Mouse (Mus musculus): ENCODE data around the gene Vegfa. TPM values are rescaled to one million over a fixed set of nuclear protein-coding genes. Genes with fewer than 3 reads are reported as not detected.

Vegfa gene
- polyA plus RNA-seq, 1 experiment = 177 TPM

DNA sequence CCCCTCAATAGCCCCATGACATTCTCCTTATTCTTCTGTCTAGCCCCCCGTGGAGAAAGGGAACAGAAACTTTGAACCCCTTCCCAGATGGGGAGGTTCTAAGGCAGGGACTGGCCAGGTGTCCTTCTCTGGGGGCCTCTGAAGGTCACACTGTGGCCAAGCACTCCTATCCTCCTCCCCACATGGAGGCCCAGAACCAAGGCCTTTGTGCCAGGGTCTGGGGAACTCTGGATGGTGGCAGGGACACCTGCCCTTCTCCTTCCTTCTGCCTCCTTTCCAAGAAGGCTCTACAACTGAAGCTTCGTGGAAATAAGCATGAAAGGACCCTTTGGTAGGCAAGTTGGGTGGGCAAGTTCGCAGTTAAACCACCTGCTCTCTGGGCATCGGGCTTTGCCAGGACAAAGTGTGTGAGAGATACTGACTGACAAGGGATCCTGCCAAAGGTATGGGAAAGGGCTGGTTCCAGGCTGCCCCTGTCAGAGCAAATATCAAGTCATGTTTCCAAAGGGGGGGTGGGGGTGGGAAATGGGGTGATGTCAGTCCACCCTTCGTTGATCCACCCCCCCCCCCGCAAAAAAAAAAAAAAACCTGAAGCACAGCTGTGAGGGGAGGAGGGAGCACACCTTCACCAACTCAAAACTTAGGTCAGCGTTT is 2.5 kb downstream of the Vegfa start:
- Histone ChIP-seq H3ac (ENCODE audit: control insufficient read depth, insufficient read length) (peak overlapping the region; percentile 100), H3K79me2 (ENCODE audit: control insufficient read depth, insufficient read depth) (peaks cover 74% of the 10 kb centered on the region), H3K4me2 (ENCODE audit: low read depth) (peak overlapping the region; percentile 82), H3K4me3 (peak overlapping the region; percentile 97), H3K36me3 (ENCODE audit: control insufficient read depth, insufficient read depth) (peaks cover 44% of the 10 kb centered on the region), H3K27me3 (ENCODE audit: control insufficient read depth, insufficient read depth, insufficient read length) (no peaks in the 10 kb centered on the region)
- TF ChIP-seq CEBPB (IDR thresholded peaks at IDR 0.05; ENCODE audit: insufficient read depth, poor library complexity, severe bottlenecking) (no peak), SRF (IDR thresholded peaks at IDR 0.05; ENCODE audit: control insufficient read depth, insufficient read length, low read depth) (no peak), REST (IDR thresholded peaks at IDR 0.05; ENCODE audit: insufficient read depth, insufficient read length) (no peak), POLR2A (IDR thresholded peaks at IDR 0.05; ENCODE audit: insufficient read length, low read depth) (no peak), TCF3 (IDR thresholded peaks at IDR 0.05; ENCODE audit: insufficient read length, low read depth) (no peak), MAX (IDR thresholded peaks at IDR 0.05; ENCODE audit: low read depth) (no peak), USF1 (IDR thresholded peaks at IDR 0.05; ENCODE audit: low read depth) (no peak), POLR2AphosphoS2 (IDR thresholded peaks at IDR 0.05; ENCODE audit: insufficient read length, low read depth) (no peak), MYOG (IDR thresholded peaks at IDR 0.05; ENCODE audit: control insufficient read depth in 1 of 3, insufficient read depth in 1 of 3, insufficient read length in 2 of 3, low read depth in 2 of 3) (no peak), MYOD1 (IDR thresholded peaks at IDR 0.05; ENCODE audit: control insufficient read depth in 1 of 3, insufficient read length in 2 of 3, low read depth in 2 of 3) (no peak), TCF12 (IDR thresholded peaks at IDR 0.05; ENCODE audit: insufficient read depth, poor library complexity, severe bottlenecking) (no peak), E2F4 (IDR thresholded peaks at IDR 0.05; ENCODE audit: insufficient read depth) (no peak)

DNA sequence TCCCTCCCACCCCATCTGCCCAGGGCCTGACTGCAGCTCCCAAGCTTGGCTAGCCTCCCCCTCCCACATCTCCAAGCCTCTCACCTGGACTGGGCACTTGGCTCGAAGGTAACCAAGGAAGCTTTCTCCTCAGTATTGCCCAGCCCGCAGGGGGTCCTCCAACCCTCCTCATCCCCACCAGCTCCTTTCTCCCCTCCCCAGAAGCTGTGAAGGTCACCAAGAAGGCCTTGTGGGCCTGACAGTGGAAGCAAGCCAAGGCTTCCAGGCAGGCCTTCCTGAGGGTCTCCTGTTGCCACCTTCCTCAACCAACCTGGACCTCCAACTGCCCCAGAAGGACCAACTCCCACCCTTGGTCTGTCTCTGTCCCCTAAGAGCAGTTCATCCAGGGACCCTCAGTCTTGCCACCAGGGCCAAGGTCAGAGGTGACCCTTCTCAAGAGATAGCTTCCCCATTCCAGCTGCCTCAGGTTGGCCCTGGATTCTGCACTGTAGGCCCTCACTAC is 3.1 kb downstream of the Vegfa start:
- Histone ChIP-seq H3ac (ENCODE audit: control insufficient read depth, insufficient read length) (peak overlapping the region; percentile 100), H3K79me2 (ENCODE audit: control insufficient read depth, insufficient read depth) (peaks cover 80% of the 10 kb centered on the region), H3K4me3 (peak overlapping the region; percentile 97), H3K36me3 (ENCODE audit: control insufficient read depth, insufficient read depth) (peaks cover 50% of the 10 kb centered on the region), H3K4me2 (ENCODE audit: low read depth) (peak overlapping the region; percentile 82), H3K27me3 (ENCODE audit: control insufficient read depth, insufficient read depth, insufficient read length) (no peaks in the 10 kb centered on the region)
- TF ChIP-seq USF1 (IDR thresholded peaks at IDR 0.05; ENCODE audit: low read depth) (no peak), POLR2AphosphoS2 (IDR thresholded peaks at IDR 0.05; ENCODE audit: insufficient read length, low read depth) (peak; percentile 70), TCF12 (IDR thresholded peaks at IDR 0.05; ENCODE audit: insufficient read depth, poor library complexity, severe bottlenecking) (no peak), MYOG (IDR thresholded peaks at IDR 0.05; ENCODE audit: control insufficient read depth in 1 of 3, insufficient read depth in 1 of 3, insufficient read length in 2 of 3, low read depth in 2 of 3) (no peak), SRF (IDR thresholded peaks at IDR 0.05; ENCODE audit: control insufficient read depth, insufficient read length, low read depth) (no peak), MYOD1 (IDR thresholded peaks at IDR 0.05; ENCODE audit: control insufficient read depth in 1 of 3, insufficient read length in 2 of 3, low read depth in 2 of 3) (no peak), POLR2A (IDR thresholded peaks at IDR 0.05; ENCODE audit: insufficient read length, low read depth) (peak; percentile 19), MAX (IDR thresholded peaks at IDR 0.05; ENCODE audit: low read depth) (no peak), E2F4 (IDR thresholded peaks at IDR 0.05; ENCODE audit: insufficient read depth) (no peak)

DNA sequence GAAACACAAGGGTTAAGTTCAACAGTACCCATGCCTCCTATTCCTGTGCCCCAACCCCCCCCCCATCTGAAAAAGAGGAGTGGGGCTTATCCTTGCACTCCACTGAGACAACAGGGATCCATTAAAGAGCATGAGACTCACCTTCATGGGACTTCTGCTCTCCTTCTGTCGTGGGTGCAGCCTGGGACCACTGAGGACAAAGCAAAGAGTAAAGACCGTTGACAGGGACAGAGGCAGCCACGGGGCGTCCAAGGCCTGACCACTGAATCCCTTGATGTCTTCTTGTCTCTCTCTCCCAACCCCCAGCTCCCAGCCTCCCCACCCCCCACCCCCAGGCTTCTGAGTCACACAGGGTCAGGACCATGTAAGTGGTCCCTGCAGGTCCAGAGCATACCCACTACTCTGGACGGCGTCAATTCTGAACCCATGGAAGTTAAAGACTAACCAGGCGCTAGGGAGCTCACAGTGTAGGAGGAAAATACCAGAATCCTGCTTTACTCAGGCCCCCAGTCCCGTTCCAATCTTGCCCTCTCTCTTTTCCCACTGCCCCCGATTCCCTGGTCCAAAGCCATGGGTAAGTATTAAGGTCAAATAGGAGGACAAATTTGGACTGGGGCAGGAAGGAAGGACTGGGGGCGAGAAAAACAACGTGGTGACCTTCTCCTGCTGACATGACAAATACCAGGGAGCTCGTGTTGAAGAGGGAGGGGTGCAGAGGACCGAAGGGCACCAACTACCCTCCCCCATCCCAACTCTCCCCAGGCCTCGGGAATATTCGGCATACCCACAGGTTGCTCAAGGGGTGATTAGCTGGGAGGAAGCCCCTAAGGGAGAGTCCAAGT is 3.7 kb downstream of the Vegfa start:
- Histone ChIP-seq H3K79me2 (ENCODE audit: control insufficient read depth, insufficient read depth) (peaks cover 87% of the 10 kb centered on the region), H3K4me2 (ENCODE audit: low read depth) (peak overlapping the region; percentile 82), H3ac (ENCODE audit: control insufficient read depth, insufficient read length) (peak overlapping the region; percentile 100), H3K4me3 (peak overlapping the region; percentile 97), H3K27me3 (ENCODE audit: control insufficient read depth, insufficient read depth, insufficient read length) (no peaks in the 10 kb centered on the region), H3K36me3 (ENCODE audit: control insufficient read depth, insufficient read depth) (peaks cover 56% of the 10 kb centered on the region)
- peak; percentile 88 for TF ChIP-seq POLR2AphosphoS2 (IDR thresholded peaks at IDR 0.05; ENCODE audit: insufficient read length, low read depth)
- no peak for TF ChIP-seq USF1 (IDR thresholded peaks at IDR 0.05; ENCODE audit: low read depth)

DNA sequence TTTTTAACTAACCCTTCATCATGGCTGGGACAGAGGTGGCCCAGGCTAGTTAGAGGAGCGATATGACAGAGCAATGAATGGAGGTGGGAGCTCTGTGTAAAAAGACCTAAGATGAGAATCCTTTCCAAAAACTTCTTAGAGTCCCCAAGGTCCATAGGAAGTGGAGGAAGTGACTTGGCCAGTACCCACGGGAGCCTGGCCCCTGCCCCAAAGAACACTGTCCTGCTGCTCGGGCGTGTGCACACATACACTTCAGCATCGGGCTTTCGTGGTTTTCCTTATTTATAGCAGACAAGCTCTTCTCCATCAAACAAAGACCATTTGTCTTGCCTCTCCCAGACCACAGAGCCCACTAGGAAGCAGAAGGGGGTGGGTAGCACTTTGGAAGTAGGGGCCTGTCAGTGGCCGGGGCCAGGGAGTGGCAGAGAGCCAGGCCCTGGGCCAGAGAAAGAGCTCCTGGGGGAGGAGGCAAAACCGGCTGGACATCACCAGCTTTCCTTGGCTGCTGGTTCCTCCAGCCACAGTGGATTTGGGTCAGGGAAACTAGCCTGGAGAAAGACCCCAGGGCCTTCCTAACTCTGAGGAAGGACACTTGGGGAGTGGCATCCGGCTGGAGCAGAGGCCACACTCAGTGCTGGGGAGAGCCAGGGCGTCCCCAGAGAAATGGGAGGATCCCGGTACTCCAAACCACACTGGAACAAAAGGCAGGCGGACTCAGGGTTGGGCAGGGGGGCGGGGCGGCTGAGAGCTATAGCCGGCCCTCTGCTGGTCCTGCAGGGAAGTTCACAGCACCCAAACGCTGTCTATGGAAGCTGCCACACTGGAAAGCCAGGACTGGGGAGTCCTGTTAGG is 4.9 kb downstream of the Vegfa start:
- peak overlapping the region; percentile 97 for H3K4me3 ChIP-seq
- TF ChIP-seq TCF12 (IDR thresholded peaks at IDR 0.05; ENCODE audit: insufficient read depth, poor library complexity, severe bottlenecking) (no peak), REST (IDR thresholded peaks at IDR 0.05; ENCODE audit: insufficient read depth, insufficient read length) (no peak), MYOG (IDR thresholded peaks at IDR 0.05; ENCODE audit: control insufficient read depth in 1 of 3, insufficient read depth in 1 of 3, insufficient read length in 2 of 3, low read depth in 2 of 3) (no peak), TCF3 (IDR thresholded peaks at IDR 0.05; ENCODE audit: insufficient read length, low read depth) (no peak), MYOD1 (IDR thresholded peaks at IDR 0.05; ENCODE audit: control insufficient read depth in 1 of 3, insufficient read length in 2 of 3, low read depth in 2 of 3) (no peak), POLR2A (IDR thresholded peaks at IDR 0.05; ENCODE audit: insufficient read length, low read depth) (peak; percentile 13), POLR2AphosphoS2 (IDR thresholded peaks at IDR 0.05; ENCODE audit: insufficient read length, low read depth) (peak; percentile 31), CEBPB (IDR thresholded peaks at IDR 0.05; ENCODE audit: insufficient read depth, poor library complexity, severe bottlenecking) (no peak), SRF (IDR thresholded peaks at IDR 0.05; ENCODE audit: control insufficient read depth, insufficient read length, low read depth) (no peak)
- H3K27me3 ChIP-seq (ENCODE audit: control insufficient read depth, insufficient read depth, insufficient read length) = no peaks in the 10 kb centered on the region
- H3K79me2 ChIP-seq (ENCODE audit: control insufficient read depth, insufficient read depth) = peaks cover 98% of the 10 kb centered on the region
- peak overlapping the region; percentile 100 for H3ac ChIP-seq (ENCODE audit: control insufficient read depth, insufficient read length)
- H3K36me3 ChIP-seq (ENCODE audit: control insufficient read depth, insufficient read depth) = peaks cover 67% of the 10 kb centered on the region
- H3K4me2 ChIP-seq (ENCODE audit: low read depth) = peak overlapping the region; percentile 82

All from myocyte (in vitro differentiated cells).